Mouse (Mus musculus) kidney, adult 9 months (tissue): ENCODE data around the gene Dnm3.

Experiments
- DNase-seq: peaks from one replicate; pipeline ENCODE4 v3.0.0; 2022

Gene Dnm3

DNA sequence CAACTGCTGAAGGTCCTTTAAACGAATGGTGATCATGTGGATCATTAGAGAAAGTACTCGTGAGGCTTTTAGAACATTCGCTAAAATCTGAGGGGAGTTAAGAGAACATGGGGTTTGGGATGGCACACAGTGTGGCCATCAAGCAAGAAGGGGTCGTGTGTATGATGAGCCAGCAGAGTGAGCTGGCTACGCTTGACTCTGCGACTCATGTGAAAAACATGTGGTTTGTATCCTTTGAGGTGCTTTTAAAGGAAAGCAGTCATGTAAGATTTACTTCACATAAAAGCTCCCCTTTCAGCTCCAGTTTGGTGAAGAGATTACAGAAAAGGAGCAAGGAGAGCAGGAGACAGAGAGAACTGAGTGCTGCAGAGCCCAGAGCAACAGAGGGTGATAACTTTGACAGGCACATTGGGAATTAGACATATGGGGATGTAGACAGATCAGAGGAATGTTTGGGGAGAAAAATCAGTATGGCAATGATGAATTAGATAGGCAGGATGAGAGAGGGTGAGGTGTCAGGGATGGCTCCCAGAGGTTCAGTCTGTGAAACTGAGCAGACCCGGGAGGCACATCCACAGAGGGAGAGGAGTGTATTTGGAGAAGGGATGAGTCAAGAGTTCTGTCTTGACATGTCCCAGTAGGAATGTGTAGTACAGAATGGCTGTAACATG is 234.7 kb downstream of the Dnm3 start:
- DNase-seq, result no peak

DNA sequence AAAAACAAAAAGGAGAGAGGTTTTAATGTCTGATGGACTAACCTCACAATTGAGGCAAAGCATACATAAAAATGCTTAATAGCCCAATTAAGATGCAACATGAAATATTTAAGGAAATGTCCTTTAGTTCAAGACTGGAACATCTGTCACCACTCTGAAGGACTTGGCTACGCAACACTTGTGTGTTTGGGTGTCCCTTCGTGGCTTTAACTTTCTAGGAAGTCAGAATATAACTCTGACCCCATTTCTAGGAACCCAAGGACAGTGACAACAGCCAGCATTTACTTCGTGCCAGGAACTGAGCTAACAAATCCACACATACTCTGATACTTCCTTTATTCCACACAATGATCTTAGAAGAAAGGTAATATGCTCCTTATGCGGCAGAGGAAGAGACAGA is 237.1 kb downstream of the Dnm3 start:
- DNase-seq, result no peak

GRCm38 (mm10) chr1:162238646-162239045 is 239.2 kb downstream of the Dnm3 start:
- no peak for DNase-seq

GRCm38 (mm10) chr1:162236624-162237159 is 241.1 kb downstream of the Dnm3 start:
- DNase-seq, result no peak

DNA sequence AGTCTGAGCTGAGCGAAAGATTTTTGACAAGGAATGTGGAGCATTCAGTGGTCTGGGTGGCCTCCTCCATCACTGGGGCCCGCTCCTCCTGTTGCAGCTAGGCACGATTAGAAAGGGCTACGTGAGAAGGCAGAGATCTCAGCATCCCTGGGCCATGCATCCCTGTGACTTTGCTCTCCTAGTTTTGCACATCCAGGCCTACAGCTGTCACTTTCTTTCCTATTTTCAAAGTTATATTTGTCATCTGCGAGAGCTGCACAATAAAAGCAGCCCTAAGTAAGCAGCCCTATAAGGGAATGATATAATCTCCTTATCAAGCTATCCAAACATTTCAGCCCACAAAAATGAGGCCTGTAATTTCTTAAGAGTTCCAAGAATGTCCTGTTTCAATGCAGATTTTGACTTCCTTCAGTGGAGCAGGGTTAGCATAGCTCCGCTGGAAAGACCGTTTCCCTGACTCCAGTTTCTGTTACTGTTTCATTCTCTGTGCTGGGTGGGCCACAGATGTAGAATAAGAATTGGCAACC is 252.2 kb downstream of the Dnm3 start:
- no peak for DNase-seq

- DNase-seq, result no peak
Measured at GRCm38 (mm10) chr1:162224817-162225605, 252.8 kb downstream of the Dnm3 start.

DNA sequence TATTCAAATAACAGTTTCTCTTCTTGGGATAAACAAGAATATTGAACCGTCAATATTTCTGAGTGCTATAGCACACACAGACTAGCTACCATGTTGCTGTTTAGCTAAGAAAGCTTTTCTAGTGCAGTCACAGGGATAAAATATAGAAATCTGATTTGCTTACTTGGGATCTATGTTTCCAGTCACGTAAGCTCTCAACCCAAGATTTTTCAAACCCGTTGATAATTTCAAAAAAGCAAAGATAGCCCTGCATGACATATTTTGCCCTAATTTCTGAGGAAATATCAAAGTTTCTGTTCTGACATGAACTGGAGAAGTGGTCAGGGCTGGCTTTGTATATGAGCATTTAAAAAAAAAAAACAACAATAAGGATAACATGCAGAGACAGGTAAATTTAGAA is 253.8 kb downstream of the Dnm3 start:
- no peak for DNase-seq

DNA sequence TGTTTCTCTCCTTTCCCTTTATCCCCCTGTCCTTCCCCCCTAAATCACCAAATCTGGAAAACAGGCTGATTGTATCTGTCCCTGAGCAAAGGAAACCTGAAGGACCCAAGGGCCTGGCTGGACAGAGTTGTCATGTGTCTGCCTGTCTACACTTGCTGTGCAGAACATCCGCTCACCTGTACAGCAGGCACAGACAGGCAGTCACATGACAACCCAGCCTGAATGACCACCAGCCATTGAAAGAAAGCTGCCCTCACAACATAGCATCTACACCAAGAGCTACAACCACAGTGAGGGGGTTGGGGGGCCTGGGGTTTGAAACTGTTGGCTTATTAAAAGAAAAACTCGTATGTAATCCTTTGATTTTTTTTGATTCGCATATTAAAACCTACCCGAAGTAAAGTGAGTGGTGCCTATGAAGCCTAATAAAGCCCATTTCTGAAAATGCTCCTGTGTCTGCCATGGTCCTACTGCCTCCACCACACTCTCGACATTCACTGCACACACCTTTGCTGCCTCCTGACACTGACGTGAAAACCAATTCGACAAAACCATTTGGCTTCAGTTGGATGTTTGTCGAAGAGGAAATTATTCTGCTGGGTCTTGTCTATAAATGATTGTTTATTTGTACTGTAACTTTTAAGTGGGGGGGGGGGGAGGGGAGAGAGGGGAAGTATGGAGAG is 254.4 kb downstream of the Dnm3 start:
- no peak for DNase-seq

DNA sequence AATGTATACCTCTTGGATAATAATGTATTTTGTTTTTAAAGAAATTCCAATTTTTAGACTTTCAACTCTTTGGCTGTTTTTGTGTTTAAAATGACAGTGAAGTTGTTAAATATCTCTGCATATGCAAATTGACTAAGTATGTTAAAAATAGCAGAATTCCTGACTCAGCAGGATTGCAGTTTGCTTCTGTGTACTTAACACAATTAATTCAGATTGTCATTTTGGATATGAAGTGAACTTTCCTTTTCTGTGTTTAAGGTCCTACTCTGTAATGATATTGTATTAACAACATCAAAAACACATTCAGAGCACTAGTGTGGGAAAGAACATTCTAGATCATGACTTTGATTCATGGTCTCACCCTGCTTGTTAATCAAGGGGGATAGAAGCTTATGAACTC is 255.5 kb downstream of the Dnm3 start:
- DNase-seq, result no peak

GRCm38 (mm10) chr1:162221801-162222301 is 256.0 kb downstream of the Dnm3 start:
- no peak for DNase-seq

- no peak for DNase-seq
Measured at GRCm38 (mm10) chr1:162220891-162221290, 256.9 kb downstream of the Dnm3 start.

- DNase-seq, result no peak
Measured at GRCm38 (mm10) chr1:162219781-162220180, 258.1 kb downstream of the Dnm3 start.

- DNase-seq, result peak; percentile 13
Measured at GRCm38 (mm10) chr1:162218530-162219180, 259.2 kb downstream of the Dnm3 start.

DNA sequence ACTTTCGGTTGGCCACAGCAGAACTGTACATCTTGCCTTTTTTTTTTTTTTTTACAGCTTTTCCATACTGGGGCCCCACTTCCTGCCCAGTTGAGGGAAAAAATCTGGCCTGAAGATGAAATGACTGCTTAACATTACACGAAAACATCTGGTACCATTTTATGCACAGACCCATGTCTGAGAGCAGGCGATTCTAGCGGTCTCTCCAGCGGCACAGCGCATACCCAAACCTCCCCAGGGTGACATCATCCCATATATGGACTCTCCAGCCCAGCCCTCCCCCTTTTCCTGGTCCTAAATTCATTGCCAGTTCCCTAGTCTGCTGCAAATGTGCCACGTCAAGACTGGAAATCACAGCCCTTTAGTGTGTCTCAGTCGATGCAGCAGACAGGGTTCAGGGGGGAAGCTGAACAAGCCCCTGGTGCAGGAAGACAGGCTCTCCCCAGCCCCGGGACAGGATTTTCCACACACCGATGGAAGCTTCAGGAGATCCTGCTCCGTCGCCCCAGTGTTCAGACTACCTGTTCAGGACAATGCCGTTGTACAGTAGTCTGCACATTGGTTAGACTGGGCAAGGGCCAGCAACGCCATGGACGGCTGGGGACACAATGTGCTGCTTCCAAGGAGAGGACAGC is 260.4 kb downstream of the Dnm3 start:
- DNase-seq, result peak; percentile 41

DNA sequence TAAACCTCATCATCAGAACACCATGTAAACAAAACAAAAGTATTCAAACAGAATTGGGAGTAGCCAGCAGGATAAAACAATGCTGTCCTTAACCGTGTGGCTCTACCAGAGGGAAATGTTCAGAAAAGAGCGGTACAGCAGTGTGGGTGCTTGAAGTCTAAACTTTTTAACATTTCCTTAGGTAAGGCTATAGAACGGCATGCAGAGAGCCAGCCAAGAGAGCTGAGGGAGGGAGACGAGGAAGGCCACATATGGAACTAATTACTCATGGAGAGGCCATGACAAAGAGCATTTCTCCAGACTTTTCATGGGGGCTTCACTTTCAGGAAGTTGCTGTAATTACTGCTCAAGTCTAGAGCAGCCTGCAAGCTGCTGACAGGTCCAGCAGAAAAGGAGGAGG is 261.2 kb downstream of the Dnm3 start:
- no peak for DNase-seq

- no peak for DNase-seq
Measured at GRCm38 (mm10) chr1:162215743-162216142, 262.1 kb downstream of the Dnm3 start.

- no peak for DNase-seq
Measured at GRCm38 (mm10) chr1:162213066-162213465, 264.8 kb downstream of the Dnm3 start.

GRCm38 (mm10) chr1:162210529-162210928 is 267.3 kb downstream of the Dnm3 start:
- no peak for DNase-seq

DNA sequence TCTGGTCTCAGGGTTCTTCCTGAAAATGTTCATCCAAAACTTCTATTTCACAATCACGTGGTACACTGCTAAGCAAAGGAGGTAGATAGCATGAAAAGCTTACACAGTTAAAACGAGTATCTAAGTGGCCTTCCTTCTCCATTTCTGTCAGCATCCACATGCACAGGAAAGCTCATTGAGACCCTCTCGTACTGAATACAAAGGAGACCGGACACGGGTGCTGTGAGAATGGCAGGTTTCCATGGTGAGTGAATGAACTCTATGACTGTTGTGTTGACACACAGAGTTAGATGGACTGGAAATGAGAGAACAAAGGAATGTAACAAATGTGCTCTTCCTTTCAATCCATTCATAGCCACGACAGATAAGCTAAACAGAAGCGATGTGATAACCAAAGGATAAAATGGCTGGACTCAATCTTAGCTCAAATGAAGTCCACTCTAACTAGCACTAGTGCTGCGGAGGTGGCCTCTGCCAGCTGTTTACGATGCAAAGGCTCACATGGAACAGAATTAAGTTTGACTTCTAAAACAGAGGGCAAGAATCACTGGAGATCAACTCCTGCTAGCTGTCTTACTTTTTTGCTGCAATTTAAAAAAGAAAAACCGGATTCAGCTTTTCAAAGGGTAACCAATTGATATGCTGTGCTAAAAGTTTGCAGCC is 268.2 kb downstream of the Dnm3 start:
- no peak for DNase-seq

GRCm38 (mm10) chr1:162209010-162209409 is 268.8 kb downstream of the Dnm3 start:
- DNase-seq, result no peak

- no peak for DNase-seq
Measured at GRCm38 (mm10) chr1:162207708-162208043, 270.2 kb downstream of the Dnm3 start.
